Mouse (Mus musculus): ENCODE data around the gene Dnajb5.

- TF ChIP-seq CTCF (IDR thresholded peaks at IDR 0.05; ENCODE audit: extremely low read depth, insufficient read depth, insufficient read length, insufficient replicate concordance) (no peak), POLR2A (IDR thresholded peaks at IDR 0.05; ENCODE audit: low read depth, low read length) (no peak)
Measured at GRCm38 (mm10) chr4:42949051-42949675, 451 bp upstream of the Dnajb5 start.

All from spleen, adult 2 months (tissue).